Mouse (Mus musculus): ENCODE data around the gene Hivep1.

DNA sequence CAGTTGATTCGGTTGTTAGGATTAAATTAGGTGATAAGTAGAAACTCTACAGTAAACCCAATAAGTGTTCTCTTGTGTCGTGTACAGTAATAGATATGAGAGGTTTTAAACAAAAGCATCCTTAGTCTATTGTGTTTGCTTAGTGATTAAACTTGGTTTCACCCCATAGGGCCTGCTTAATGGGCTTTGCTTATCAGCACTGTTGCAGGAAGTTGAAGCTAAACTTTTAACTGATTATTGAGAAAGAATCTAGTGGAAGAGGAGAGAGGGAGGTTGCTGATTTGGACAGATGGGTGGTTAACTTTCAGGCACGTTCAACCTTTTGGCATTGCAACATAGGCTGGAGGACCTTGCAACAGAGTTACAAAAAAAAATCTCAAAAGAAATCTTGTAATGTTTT lies 2.3 kb downstream of the Hivep1 start:
- TF ChIP-seq MAFK (IDR thresholded peaks at IDR 0.05; ENCODE audit: insufficient replicate concordance, low read length) (no peak), SMC3 (IDR thresholded peaks at IDR 0.05; ENCODE audit: low read depth, low read length) (no peak), CTCF (conservative IDR thresholded peaks at IDR 0.05 in 1 of 2, IDR thresholded peaks at IDR 0.05 in 1 of 2; ENCODE audit: low read depth in 2 of 2, low read length in 2 of 2) (no peak), MAZ (IDR thresholded peaks at IDR 0.05; ENCODE audit: low read depth, low read length) (no peak), USF1 (IDR thresholded peaks at IDR 0.05; ENCODE audit: low read depth, low read length) (no peak), HCFC1 (IDR thresholded peaks at IDR 0.05; ENCODE audit: low read depth, low read length) (no peak), POLR2AphosphoS2 (IDR thresholded peaks at IDR 0.05; ENCODE audit: low read depth, low read length) (no peak), GABPA (IDR thresholded peaks at IDR 0.05; ENCODE audit: insufficient replicate concordance, low read depth, low read length) (no peak)

All from CH12.LX (cell line).